Mouse (Mus musculus) hindbrain, embryonic 10.5 days (tissue): ENCODE measurements around the gene Olfr945. TPM values are rescaled to one million over a fixed set of nuclear protein-coding genes. Genes with fewer than 3 reads are reported as not detected.

Experiments used
- DNase-seq: peaks from one replicate; pipeline ENCODE4 v3.0.0-alpha.2; 2017; ENCODE audit warnings: low spot score
- H3K27ac ChIP-seq: fragments of 300-500 bp; sonication (generic); 2 replicates; pipeline ENCODE4 v1.5.1; 2016; ENCODE audit warnings: mild to moderate bottlenecking, moderate library complexity
- H3K27me3 ChIP-seq: fragments of 300-500 bp; sonication (generic); 2 replicates; pipeline ENCODE4 v1.6.1; 2016; ENCODE audit warnings: mild to moderate bottlenecking; ENCODE audit not compliant: poor library complexity, insufficient read depth, severe bottlenecking
- H3K36me3 ChIP-seq: fragments of 300-500 bp; sonication (generic); 2 replicates; pipeline ENCODE4 v1.6.1; 2016; ENCODE audit warnings: mild to moderate bottlenecking, moderate library complexity
- H3K4me1 ChIP-seq: fragments of 300-500 bp; sonication (generic); replicated peaks from 2 replicates; pipeline ENCODE4 v1.6.1; 2016; ENCODE audit warnings: mild to moderate bottlenecking
- H3K4me3 ChIP-seq: fragments of 300-500 bp; sonication (generic); 2 replicates; pipeline ENCODE4 v1.5.1; 2016; ENCODE audit warnings: mild to moderate bottlenecking, moderate library complexity
- H3K9me3 ChIP-seq: fragments of 300-500 bp; sonication (generic); 2 replicates; pipeline ENCODE4 v1.6.1; 2016; ENCODE audit warnings: mild to moderate bottlenecking, moderate library complexity
- WGBS: fragments of 180-500 bp; shearing (Covaris S2); methylation state at CpG from one replicate; pipeline ENCODE4 v1.1.7; 2016; 5-methylcytosine and 5-hydroxymethylcytosine counted together
- polyA plus RNA-seq: library from polyadenylated mRNA; unstranded; fragments of >200 nt; fragmentation: Nextera tagmentation; extraction: Ambion mirVana; gene quantifications from 2 replicates; pipeline ENCODE4 v1.2.1, GENCODE M21; 2016

Gene Olfr945
- polyA plus RNA-seq: not detected in 2 replicates

GRCm38 (mm10) chr9:39276718-39277117 is at the start of gene Olfr945:
Gene Olfr945, minus strand, starts transcription at chr9:39276818.
- 91% methylated on average over 3 of the region's 3 CpGs for WGBS
- H3K27me3 ChIP-seq: no peaks in the 10 kb centered on the region
- no peaks in the 10 kb centered on the region for H3K9me3 ChIP-seq
- H3K27ac ChIP-seq: no peak within 1 kb of the TSS
- H3K4me3 ChIP-seq: no peak within 1 kb of the TSS
- no peaks in the 10 kb centered on the region for H3K36me3 ChIP-seq
- DNase-seq: no peak
- no peaks in the 10 kb centered on the region for H3K4me1 ChIP-seq

DNA sequence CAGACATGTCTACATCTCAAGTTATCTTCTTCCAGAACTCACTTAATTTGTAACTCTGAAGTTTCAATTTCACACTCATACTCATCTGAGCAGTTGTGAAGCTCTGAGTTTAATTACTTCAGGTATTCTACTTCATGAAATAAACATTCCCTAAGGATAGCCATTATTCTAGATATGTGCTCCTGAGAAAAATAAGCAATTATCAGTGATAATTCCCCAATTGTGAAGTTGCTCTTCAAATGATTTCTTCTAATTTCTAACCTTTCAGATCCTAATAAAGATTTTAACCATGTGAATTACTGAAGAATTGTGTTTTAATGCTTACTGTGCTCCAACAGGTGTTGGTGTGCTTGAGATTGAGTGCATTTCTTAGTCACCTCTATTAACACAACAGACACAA is 49.3 kb upstream of the Olfr945 start, which contains the start of gene Olfr948:
Gene Olfr948, minus strand, starts transcription at position 101 of the 400 bp plus-strand sequence.
- no peaks in the 10 kb centered on the region for H3K4me1 ChIP-seq
- H3K4me3 ChIP-seq: no peak within 1 kb of the TSS
- no peaks in the 10 kb centered on the region for H3K27me3 ChIP-seq
- no peak within 1 kb of the TSS for H3K27ac ChIP-seq
- no peaks in the 10 kb centered on the region for H3K9me3 ChIP-seq
- H3K36me3 ChIP-seq: no peaks in the 10 kb centered on the region
- no peak for DNase-seq

- no peaks in the 10 kb centered on the region for H3K27me3 ChIP-seq
- H3K36me3 ChIP-seq: no peaks in the 10 kb centered on the region
- no peaks in the 10 kb centered on the region for H3K9me3 ChIP-seq
- WGBS: 89% methylated on average over 2 of the region's 2 CpGs
- no peak overlapping the region for H3K4me3 ChIP-seq
- H3K27ac ChIP-seq: no peak overlapping the region
- DNase-seq: no peak
- H3K4me1 ChIP-seq: no peaks in the 10 kb centered on the region
Measured at GRCm38 (mm10) chr9:39287136-39287535, 10.5 kb upstream of the Olfr945 start.

- no peaks in the 10 kb centered on the region for H3K36me3 ChIP-seq
- no peaks in the 10 kb centered on the region for H3K9me3 ChIP-seq
- H3K4me1 ChIP-seq: no peaks in the 10 kb centered on the region
- no peak within 1 kb of the TSS for H3K27ac ChIP-seq
- DNase-seq: no peak
- WGBS: 88% methylated on average over 1 of the region's 1 CpGs
- no peak within 1 kb of the TSS for H3K4me3 ChIP-seq
- H3K27me3 ChIP-seq: no peaks in the 10 kb centered on the region
Measured at GRCm38 (mm10) chr9:39249894-39250293, 26.7 kb downstream of the Olfr945 start, which contains the start of gene Olfr1537. Gene Olfr1537, minus strand, starts transcription at chr9:39249994.

Other genes with a start within 250 kb of the Olfr945 start
- gene Olfr937, start 211.9 kb downstream of the Olfr945 start, polyA plus RNA-seq: not detected in 2 replicates
- gene Olfr938, start 197.9 kb downstream of the Olfr945 start, polyA plus RNA-seq: not detected in 2 replicates
- not detected in 2 replicates for gene Olfr27, start 148.7 kb downstream of the Olfr945 start, polyA plus RNA-seq
- gene Olfr943, start 110.5 kb downstream of the Olfr945 start, polyA plus RNA-seq: not detected in 2 replicates
- not detected in 2 replicates for gene Olfr944, start 74.9 kb downstream of the Olfr945 start, polyA plus RNA-seq
- not detected in 2 replicates for gene Olfr1537, start 26.8 kb downstream of the Olfr945 start, polyA plus RNA-seq
- not detected in 2 replicates for gene Olfr948, start 49.2 kb upstream of the Olfr945 start, polyA plus RNA-seq
- not detected in 2 replicates for gene Olfr951, start 110.6 kb upstream of the Olfr945 start, polyA plus RNA-seq
- not detected in 2 replicates for gene Olfr952, start 150.3 kb upstream of the Olfr945 start, polyA plus RNA-seq
- gene Olfr954, start 179.9 kb upstream of the Olfr945 start, polyA plus RNA-seq: not detected in 2 replicates
- gene Olfr955, start 195.1 kb upstream of the Olfr945 start, polyA plus RNA-seq: not detected in 2 replicates
- gene Olfr44, start 217.2 kb upstream of the Olfr945 start, polyA plus RNA-seq: not detected in 2 replicates
- gene Olfr957, start 239.0 kb upstream of the Olfr945 start, polyA plus RNA-seq: not detected in 2 replicates